Mouse (Mus musculus): Measurements from ENCODE around the gene Ap2b1.

DNA sequence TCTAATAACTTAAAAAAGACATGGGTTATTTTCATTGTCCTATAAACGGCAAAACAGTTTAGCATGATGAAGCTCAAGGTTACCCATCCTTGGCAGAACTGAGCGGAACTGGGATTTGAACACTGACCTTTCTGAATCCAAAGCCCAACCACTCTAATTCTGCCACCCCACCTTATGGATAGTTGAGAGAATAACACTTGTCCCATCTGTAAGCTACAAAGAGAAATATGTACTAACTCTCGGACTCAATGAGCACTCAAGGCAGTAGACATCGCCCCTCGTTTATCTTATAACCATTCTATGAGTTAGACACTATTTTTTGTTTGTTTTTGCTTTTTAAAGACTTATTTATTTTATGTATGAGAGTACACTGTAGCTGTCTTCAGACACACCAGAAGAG is 9.8 kb upstream of the Ap2b1 start:
- 0 out of 2 replicates have a peak, but pooled peaks have one; percentile 10 for TF ChIP-seq CTCF (IDR thresholded peaks at IDR 0.05; ENCODE audit: low read depth)
- TF ChIP-seq EP300 (IDR thresholded peaks at IDR 0.05; ENCODE audit: low read depth), result no peak

Data from liver, embryonic 14.5 days (tissue).